Mouse (Mus musculus) intestine, postnatal 0 days (tissue): ENCODE measurements around the gene Mob1b. TPM values are rescaled to one million over a fixed set of nuclear protein-coding genes. Genes with fewer than 3 reads are reported as not detected.
A peak's percentile ranks its signal among the peaks of the same experiment; 100 is the strongest.

Experiments used
- ATAC-seq: fragments of 200-750 bp; cut with Nextera tagmentation; 2 replicates; pipeline ENCODE4 v1.8.0; 2017; ENCODE audit warnings: mild to moderate bottlenecking, moderate TSS enrichment, moderate library complexity
- H3K27ac ChIP-seq: fragments of 300-500 bp; sonication (generic); 2 replicates; pipeline ENCODE4 v1.5.1; 2014; ENCODE audit warnings: mild to moderate bottlenecking, low read depth, low read length, moderate library complexity
- H3K27me3 ChIP-seq: fragments of 300-500 bp; sonication (generic); replicated peaks from 2 replicates; pipeline ENCODE4 v1.6.1; 2014; ENCODE audit warnings: low read length, mixed read lengths; ENCODE audit not compliant: control insufficient read depth, insufficient read depth
- H3K36me3 ChIP-seq: fragments of 300-500 bp; sonication (generic); 2 replicates; pipeline ENCODE4 v1.6.1; 2014; ENCODE audit warnings: mild to moderate bottlenecking, moderate library complexity; ENCODE audit not compliant: control insufficient read depth, insufficient read depth
- H3K4me1 ChIP-seq: fragments of 300-500 bp; sonication (generic); replicated peaks from 2 replicates; pipeline ENCODE4 v1.6.1; 2014; ENCODE audit warnings: antibody characterized with exemption, low read length, mixed read lengths; ENCODE audit not compliant: control insufficient read depth, insufficient read depth
- H3K4me2 ChIP-seq: fragments of 300-500 bp; sonication (generic); replicated peaks from 2 replicates; pipeline ENCODE4 v1.6.1; 2014; ENCODE audit warnings: low read depth, mild to moderate bottlenecking, moderate library complexity
- H3K4me3 ChIP-seq: fragments of 300-500 bp; sonication (generic); 2 replicates; pipeline ENCODE4 v1.5.1; 2014; ENCODE audit warnings: low read depth, low read length
- H3K9ac ChIP-seq: fragments of 300-500 bp; sonication (generic); 2 replicates; pipeline ENCODE4 v1.6.1; 2014; ENCODE audit warnings: mild to moderate bottlenecking, low read depth, low read length
- H3K9me3 ChIP-seq: fragments of 300-500 bp; sonication (generic); 2 replicates; pipeline ENCODE4 v1.6.1; 2016; ENCODE audit warnings: mixed run types; ENCODE audit not compliant: control insufficient read depth
- CTCF ChIP-seq: sonication (generic); IDR thresholded peaks from 2 replicates; pipeline ENCODE4 v1.5.1; 2016; ENCODE audit warnings: low read depth, mild to moderate bottlenecking, control low read depth, antibody characterized with exemption, moderate library complexity
- WGBS: fragments of 180-500 bp; shearing (Covaris S2); extraction: QIAGEN DNeasy Blood & Tissue Kit; methylation state at CpG from one replicate; pipeline ENCODE4 v1.1.7; 2014; 5-methylcytosine and 5-hydroxymethylcytosine counted together
- polyA plus RNA-seq: library from polyadenylated mRNA; unstranded; fragments of >200 nt; fragmentation: Nextera tagmentation; extraction: Ambion mirVana; gene quantifications from 2 replicates; pipeline ENCODE4 v1.2.1, GENCODE M21; 2015

Gene Mob1b
- polyA plus RNA-seq, 1 experiment from 2014 or later, result 8.0 TPM

- H3K36me3 ChIP-seq, result no peaks in the 10 kb centered on the region
- no peaks in the 10 kb centered on the region for H3K4me1 ChIP-seq
- H3K4me3 ChIP-seq, result no peak overlapping the region
- peak; percentile 78 for ATAC-seq
- no peak overlapping the region for H3K27ac ChIP-seq
- no peaks in the 10 kb centered on the region for H3K27me3 ChIP-seq
- WGBS, result 48% methylated on average over 15 of the region's 15 CpGs
- TF ChIP-seq CTCF, result no peak
- no peak overlapping the region for H3K4me2 ChIP-seq
- H3K9ac ChIP-seq, result no peak overlapping the region
- H3K9me3 ChIP-seq, result no peaks in the 10 kb centered on the region
Observed at GRCm38 (mm10) chr5:88688583-88689187, 32.0 kb upstream of the Mob1b start.

GRCm38 (mm10) chr5:88689279-88689938, 31.2 kb upstream of the Mob1b start:
- H3K9ac ChIP-seq, result no peak overlapping the region
- ATAC-seq, result 0 out of 2 replicates have a peak, but pooled peaks have one; percentile 5

GRCm38 (mm10) chr5:88690681-88691505, 29.8 kb upstream of the Mob1b start:
- Histone ChIP-seq H3K4me1 (no peaks in the 10 kb centered on the region), H3K9me3 (no peaks in the 10 kb centered on the region), H3K9ac (no peak overlapping the region), H3K4me3 (no peak overlapping the region), H3K4me2 (no peak overlapping the region), H3K27me3 (no peaks in the 10 kb centered on the region), H3K27ac (no peak overlapping the region), H3K36me3 (no peaks in the 10 kb centered on the region)
- no peak for TF ChIP-seq CTCF
- ATAC-seq, result no peak
- 28% methylated on average over 10 of the region's 10 CpGs for WGBS

More at GRCm38 (mm10) chr5:88689279-88689938, 31.2 kb upstream of the Mob1b start:
- no peak overlapping the region for H3K27ac ChIP-seq
- H3K4me3 ChIP-seq, result no peak overlapping the region
- H3K4me2 ChIP-seq, result no peak overlapping the region
- no peaks in the 10 kb centered on the region for H3K4me1 ChIP-seq
- H3K36me3 ChIP-seq, result no peaks in the 10 kb centered on the region
- H3K27me3 ChIP-seq, result no peaks in the 10 kb centered on the region
- WGBS, result 81% methylated on average over 3 of the region's 3 CpGs
- H3K9me3 ChIP-seq, result no peaks in the 10 kb centered on the region
- peak; percentile 76 for TF ChIP-seq CTCF

- no peak overlapping the region for H3K4me3 ChIP-seq
- H3K27me3 ChIP-seq, result no peaks in the 10 kb centered on the region
- ATAC-seq, result no peak
- 28% methylated on average over 6 of the region's 6 CpGs for WGBS
- no peak overlapping the region for H3K9ac ChIP-seq
- H3K4me2 ChIP-seq, result no peak overlapping the region
- no peaks in the 10 kb centered on the region for H3K4me1 ChIP-seq
- H3K9me3 ChIP-seq, result no peaks in the 10 kb centered on the region
- TF ChIP-seq CTCF, result no peak
- no peak overlapping the region for H3K27ac ChIP-seq
- H3K36me3 ChIP-seq, result no peaks in the 10 kb centered on the region
Observed at GRCm38 (mm10) chr5:88691506-88692095, 29.1 kb upstream of the Mob1b start.

GRCm38 (mm10) chr5:88692586-88692985, 28.1 kb upstream of the Mob1b start:
- H3K4me3 ChIP-seq, result no peak overlapping the region
- no peaks in the 10 kb centered on the region for H3K36me3 ChIP-seq
- no peaks in the 10 kb centered on the region for H3K27me3 ChIP-seq
- ATAC-seq, result no peak
- no peaks in the 10 kb centered on the region for H3K4me1 ChIP-seq
- no peak overlapping the region for H3K27ac ChIP-seq
- H3K9me3 ChIP-seq, result no peaks in the 10 kb centered on the region
- H3K4me2 ChIP-seq, result no peak overlapping the region
- TF ChIP-seq CTCF, result no peak
- H3K9ac ChIP-seq, result no peak overlapping the region
- WGBS, result 93% methylated on average over 4 of the region's 4 CpGs

- TF ChIP-seq CTCF, result no peak
- H3K4me1 ChIP-seq, result no peaks in the 10 kb centered on the region
- no peak for ATAC-seq
- H3K4me3 ChIP-seq, result no peak overlapping the region
- H3K36me3 ChIP-seq, result no peaks in the 10 kb centered on the region
- H3K9me3 ChIP-seq, result no peaks in the 10 kb centered on the region
- no peaks in the 10 kb centered on the region for H3K27me3 ChIP-seq
- H3K9ac ChIP-seq, result no peak overlapping the region
- no peak overlapping the region for H3K27ac ChIP-seq
- H3K4me2 ChIP-seq, result no peak overlapping the region
Observed at GRCm38 (mm10) chr5:88693057-88693456, 27.6 kb upstream of the Mob1b start.
